Mouse (Mus musculus) frontal cortex, postnatal 36 days (tissue): ENCODE measurements around the gene Mycbpap.

Experiments
- DNase-seq, 2 experiments: peaks; one replicate each; pipeline ENCODE4 v3.0.0; 2022; ENCODE audit warnings: low spot score in 2 of 2

Mycbpap gene

DNA sequence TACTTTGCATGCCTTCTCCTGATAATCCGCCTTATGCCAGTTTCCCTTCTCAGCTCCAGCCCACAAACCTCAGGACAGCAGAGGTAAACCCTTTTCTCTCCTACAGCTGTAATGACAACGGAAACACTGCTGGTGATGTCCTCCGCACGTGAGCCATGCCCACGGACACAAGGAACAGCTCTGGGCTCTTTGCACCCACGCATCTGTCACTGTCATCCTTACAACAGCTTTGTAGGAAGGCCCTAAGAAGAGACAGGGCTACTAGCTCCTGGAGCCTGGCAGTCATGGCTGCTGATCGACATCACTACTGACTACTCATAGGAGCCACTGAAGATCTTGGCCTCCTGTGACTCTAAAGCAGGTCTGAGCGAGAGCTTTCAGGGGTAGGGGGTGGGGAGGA, 11.6 kb upstream of the Mycbpap start:
- DNase-seq: peak in 1 of 2 experiments; percentile 38

DNA sequence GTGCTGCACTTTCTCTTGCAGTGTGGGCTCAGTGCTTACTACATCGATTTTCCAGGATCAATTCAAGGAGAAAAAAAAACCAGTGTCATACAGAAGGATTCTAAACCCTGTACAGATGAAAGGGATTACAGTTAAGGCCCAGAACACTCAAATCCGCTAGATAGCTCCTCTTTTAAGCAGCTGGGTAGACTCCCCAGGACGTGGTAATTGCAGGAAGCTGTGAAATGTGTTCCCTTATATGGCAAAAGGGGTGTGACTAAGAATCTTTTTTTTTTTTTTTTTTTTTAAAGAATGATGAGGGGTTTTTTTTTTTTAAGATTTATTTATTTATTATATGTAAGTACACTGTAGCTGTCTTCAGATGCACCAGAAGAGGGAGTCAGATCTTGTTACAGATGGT, 7.3 kb upstream of the Mycbpap start:
- no peak for DNase-seq

DNA sequence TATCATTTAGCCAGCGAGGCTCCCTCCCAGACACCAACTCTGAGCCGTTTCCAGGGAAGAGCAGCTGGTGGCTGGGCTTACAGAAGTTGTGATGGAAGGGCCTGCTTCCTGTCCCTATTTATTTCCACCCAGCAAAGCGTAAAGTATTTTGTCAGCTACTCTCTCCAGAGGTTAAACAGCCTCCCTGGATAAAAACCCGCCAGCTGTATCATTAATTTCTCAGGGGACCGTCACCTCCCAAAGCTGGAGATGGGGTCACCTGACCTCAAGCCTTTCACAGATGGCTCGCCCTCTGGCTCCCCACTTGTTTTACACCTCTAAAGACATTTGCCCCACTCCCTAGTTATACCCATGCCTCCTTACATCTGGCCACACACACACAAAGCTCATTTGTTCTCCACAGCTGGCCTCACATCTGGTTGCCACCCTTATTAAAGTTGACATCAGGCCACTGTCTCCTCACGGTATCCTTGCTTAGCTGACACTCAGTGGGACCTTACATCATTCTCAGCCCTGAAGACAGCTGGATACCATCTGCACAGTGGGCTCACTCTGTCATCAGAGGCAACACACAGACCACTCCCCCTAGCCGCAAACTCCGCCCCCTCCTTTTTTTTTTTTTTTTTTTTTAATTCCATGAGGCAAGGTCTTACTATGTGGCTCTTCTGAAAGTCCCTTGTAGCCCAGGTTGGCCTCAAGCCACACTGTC, 4.8 kb upstream of the Mycbpap start:
- DNase-seq: no peak

DNA sequence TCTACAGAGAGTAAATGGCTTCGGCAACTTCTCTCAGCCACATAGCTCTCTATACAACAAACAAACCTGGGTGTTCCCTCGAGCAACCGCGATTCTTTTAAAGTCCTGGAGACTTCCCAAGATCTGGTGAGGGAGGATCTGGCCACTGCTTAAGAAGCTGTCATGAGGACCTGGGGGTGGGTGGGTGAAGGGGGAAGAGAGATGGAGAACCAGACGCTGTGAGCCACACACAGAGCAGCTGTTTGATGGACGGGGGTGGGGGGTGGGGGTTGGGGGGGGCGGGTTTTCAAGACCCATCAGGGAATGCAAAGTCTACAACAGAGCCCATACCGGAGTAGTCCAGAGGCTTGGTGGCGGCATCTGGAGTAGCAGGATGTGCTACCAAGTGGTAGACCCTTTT, 8.1 kb downstream of the Mycbpap start:
- DNase-seq: no peak

DNA sequence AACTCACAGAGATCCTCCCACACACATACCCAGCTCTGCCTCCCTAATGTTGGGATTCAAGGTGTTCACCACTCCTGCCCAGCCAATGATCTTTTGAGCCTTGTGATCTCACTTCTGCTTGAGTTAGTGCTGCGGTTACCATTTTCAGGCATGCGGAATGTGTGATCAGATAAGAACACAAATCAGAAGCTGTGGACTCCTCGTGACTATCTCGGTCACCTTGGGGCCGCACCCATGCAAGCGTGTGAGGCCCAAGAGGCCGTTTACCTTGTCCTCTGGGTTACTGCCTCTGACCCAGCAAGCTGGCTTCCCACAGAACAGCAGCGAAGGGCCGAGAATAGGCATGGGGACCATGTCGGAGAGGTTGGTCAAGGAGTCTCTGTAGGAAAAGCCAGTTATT, 12.6 kb downstream of the Mycbpap start:
- DNase-seq: no peak

GRCm38 (mm10) chr11:94501482-94501881, 20.1 kb downstream of the Mycbpap start:
- no peak for DNase-seq

DNA sequence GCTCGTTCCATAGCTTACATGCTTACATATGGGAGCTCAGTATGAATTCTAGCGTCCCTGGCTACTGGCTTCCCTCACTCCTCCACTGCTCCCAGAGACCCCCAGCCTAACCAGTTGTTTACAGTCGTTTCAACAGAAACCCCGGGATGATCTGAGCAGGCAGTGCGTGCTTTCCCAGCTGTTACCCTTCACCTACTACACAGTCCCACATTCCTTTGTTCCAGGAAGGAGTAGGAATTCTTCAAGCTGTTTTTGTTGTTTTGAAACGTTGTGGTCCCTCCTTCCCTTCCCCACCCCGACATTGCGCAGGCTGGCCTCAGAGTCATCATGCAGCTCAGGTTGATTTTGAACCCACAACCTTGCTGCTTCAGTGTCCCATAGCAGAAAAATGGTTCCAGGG, 21.2 kb downstream of the Mycbpap start:
- no peak for DNase-seq

GRCm38 (mm10) chr11:94499661-94500152, 21.8 kb downstream of the Mycbpap start, which contains the start of gene Epn3:
Gene Epn3 (minus strand): TSS chr11:94499974.
- no peak for DNase-seq

DNA sequence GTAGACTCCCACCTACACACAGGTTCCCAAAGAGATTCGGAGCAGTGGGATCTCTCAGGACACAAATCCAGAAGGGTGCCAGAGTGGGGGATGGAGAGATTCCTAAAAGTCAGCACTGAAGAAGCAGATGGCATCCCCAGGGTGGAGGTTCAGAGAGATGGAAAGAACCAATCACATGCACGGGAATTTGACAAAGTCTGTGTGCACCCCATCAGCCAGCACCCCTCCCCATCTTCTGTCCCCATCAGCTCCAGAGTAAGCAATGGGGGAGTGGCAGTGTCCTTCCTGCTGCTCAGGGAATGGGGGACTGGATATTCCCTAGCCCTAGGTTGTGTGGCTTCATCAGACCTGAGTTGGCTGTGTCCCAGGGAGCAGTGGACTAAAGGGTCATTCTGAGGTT, 22.5 kb downstream of the Mycbpap start:
- DNase-seq: peak in 1 of 2 experiments; percentile 29

- peak; percentile 51 to 65 for DNase-seq
Measured at GRCm38 (mm10) chr11:94498093-94498996, 23.2 kb downstream of the Mycbpap start.

GRCm38 (mm10) chr11:94495415-94495814, 26.1 kb downstream of the Mycbpap start:
- no peak for DNase-seq

- DNase-seq: no peak
Measured at GRCm38 (mm10) chr11:94491749-94492099, 29.8 kb downstream of the Mycbpap start.

DNA sequence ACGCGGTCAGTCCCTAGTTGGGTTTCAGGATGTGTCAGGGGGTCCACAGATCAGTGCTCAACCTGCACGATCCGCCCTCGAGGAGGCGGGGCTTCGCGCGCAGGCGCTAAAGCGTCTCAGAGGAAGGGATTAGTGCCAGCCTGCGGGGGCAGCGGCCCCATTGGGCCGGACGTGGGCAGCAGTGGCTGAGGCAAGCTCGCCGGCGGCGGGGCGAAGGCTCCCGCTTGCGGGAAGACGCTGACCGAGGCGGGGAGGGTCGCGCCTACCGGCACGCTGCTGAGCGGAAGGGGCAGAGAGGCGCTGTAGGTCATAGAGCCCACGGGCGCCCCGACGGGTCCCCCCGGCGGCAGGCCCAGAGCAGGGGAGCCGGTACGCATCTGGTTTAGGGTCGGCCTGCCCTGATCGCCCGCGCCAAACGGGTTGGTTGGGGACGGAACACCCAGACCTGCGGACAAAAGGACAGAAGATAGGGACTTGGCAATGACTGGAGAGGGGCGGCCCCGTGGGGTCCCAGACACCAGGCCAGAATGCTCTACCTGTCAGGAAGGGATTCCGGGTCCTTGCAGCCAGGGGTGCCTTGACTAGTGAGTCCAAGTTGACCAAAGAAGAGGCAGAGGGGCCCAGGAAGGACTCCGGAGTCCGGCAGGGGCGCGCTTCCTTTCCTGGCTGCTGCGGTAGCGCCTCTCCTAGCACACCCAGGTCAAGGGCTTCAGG, 30.4 kb downstream of the Mycbpap start:
- peak in 1 of 2 experiments; percentile 63 for DNase-seq

GRCm38 (mm10) chr11:94489745-94490144, 31.8 kb downstream of the Mycbpap start:
- DNase-seq: no peak

GRCm38 (mm10) chr11:94488767-94489533, 32.6 kb downstream of the Mycbpap start:
- no peak for DNase-seq

DNA sequence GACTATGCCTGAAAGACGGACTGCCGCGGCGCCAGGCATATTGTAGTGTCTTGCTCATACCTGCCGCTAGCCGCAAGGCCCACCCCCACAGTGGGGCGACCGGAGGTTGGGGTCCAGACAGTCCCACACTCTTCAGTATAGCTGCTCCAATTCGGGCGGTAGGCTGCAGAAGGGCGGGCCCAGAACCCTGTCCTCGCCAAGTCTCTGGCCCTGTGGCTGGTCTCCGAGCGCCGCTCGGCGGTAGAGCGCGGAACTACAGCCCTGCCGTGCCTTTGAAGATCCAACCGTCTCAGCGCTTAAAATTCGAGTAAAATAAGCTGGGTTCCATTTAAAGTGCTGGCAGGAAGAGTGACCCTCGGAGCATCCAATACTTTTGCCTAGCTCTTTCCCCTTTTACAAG, 35.5 kb downstream of the Mycbpap start, which contains the start of gene Spata20:
Gene Spata20 (minus strand): TSS at position 179 of the 400 bp plus-strand sequence.
- DNase-seq: peak; percentile 91 to 94

DNA sequence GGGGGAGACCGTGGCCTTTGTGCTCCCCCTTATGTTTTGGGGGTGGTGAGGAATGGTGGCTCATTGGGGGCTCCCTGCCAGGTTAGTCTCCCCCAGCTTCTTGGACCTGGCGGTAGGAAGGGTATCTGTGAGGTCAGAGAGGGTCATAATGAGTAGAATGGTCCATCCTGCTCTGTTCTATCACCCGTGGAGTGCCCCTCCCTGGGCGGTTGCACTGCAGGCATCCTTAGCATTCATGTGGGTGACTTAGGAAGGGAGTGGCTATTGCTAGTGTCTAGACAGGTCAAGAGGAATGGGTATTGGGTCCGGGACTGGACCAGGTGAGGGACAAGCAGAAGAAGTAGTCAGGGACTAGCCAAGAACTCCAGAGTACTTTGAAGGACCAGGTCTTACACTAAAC, 36.3 kb downstream of the Mycbpap start:
- no peak for DNase-seq

GRCm38 (mm10) chr11:94484636-94485035, 36.9 kb downstream of the Mycbpap start:
- DNase-seq: no peak

DNA sequence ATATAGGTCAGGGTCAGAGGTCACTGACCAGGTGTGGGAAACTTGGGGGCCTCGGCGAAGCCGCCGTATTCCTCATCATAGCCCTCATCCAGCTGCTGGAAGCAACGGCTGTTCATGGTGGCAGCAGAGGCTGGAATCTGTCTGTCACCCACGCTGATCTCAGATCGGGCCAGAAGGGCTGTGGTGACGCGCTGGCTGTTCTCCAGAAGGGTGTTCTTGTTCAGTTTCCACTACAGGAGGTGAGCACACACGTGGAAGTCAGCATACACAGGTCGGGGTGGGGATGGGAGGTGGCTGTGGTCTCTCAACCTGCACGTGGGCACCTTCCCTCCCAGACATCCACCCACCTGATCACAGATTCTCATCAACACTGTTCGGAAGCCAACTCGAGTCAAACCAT, 37.6 kb downstream of the Mycbpap start:
- no peak for DNase-seq

DNA sequence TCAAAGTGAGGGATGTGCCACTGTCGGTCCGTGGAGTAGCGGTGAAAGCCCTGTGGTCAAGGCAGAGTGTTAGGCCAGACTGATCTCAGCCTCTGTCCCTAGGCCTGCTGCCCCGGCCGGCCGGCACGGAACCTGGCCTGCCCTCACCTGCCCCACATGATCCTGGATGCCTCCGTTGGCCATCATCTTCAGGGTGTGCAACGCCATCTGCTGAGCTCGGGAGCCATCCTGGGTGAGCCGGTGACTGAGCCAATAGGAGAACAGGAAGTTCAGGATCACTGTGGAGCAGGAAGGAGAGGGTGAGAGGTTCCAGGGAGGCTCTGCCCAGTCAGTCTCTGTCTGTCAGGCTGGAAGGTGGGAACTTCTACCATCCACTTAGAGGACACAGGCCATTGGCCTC, 38.1 kb downstream of the Mycbpap start:
- no peak for DNase-seq

GRCm38 (mm10) chr11:94482738-94483137, 38.8 kb downstream of the Mycbpap start:
- DNase-seq: no peak
